Mouse (Mus musculus): ENCODE data around the gene Sap30bp. TPM values are rescaled to one million over a fixed set of nuclear protein-coding genes. Genes with fewer than 3 reads are reported as not detected.

Gene Sap30bp
- polyA plus RNA-seq, 2 experiments, result 20.0 to 22.6 TPM

- no peak overlapping the region for H3K4me3 ChIP-seq (ENCODE audit: insufficient read depth in 1 of 2, low read depth in 2 of 2, low read length in 2 of 2)
- no peaks in the 10 kb centered on the region for H3K27me3 ChIP-seq (ENCODE audit: control insufficient read depth, insufficient read depth, low read length)
- H3K4me1 ChIP-seq (replicated peaks; ENCODE audit: control insufficient read depth in 2 of 2, insufficient read depth in 2 of 2, low read length in 1 of 2), result no peaks in the 10 kb centered on the region
- no peak overlapping the region for H3K27ac ChIP-seq
- H3K9ac ChIP-seq (replicated peaks), result no peak overlapping the region
- H3K36me3 ChIP-seq (replicated peaks; ENCODE audit: control insufficient read depth, insufficient read depth, low read depth), result no peaks in the 10 kb centered on the region
- H3K4me2 ChIP-seq (ENCODE audit: low read depth), result no peak overlapping the region
- ATAC-seq (ENCODE audit: insufficient read depth) (no peak), DNase-seq (ENCODE audit: low read depth in 3 of 3, low spot score in 3 of 3) (no peak)
- H3K9me3 ChIP-seq (ENCODE audit: control insufficient read depth, low read length), result no peaks in the 10 kb centered on the region
- 78% methylated on average over 6 of the region's 6 CpGs for WGBS (ENCODE audit: insufficient replicate concordance)
- TF ChIP-seq EP300 (IDR thresholded peaks at IDR 0.05; ENCODE audit: low read depth) (no peak), CTCF (IDR thresholded peaks at IDR 0.05; ENCODE audit: low read depth) (no peak)
These were observed 43.9 kb upstream of the Sap30bp start for GRCm38 (mm10) chr11:115889159-115889558.

DNA sequence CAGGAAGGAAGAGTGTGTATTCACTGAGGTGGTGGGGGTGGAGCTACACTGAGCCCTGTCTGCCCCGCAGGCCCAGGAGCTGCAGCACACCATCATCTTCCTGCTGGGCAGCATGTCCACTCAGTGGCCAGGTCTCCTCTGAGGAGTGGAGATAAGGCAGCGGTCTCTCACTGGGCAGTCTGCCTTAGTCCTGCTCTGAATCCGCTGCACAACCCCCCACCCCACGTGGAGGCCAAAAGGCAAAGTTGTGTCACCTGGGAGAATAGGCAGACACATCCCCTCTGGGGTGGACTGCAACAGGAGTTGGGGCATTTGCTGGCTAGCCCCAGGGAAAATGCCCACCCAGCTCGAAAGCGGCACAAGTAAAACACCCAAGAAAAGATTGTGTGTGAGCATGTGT is 40.9 kb upstream of the Sap30bp start:
- H3K27me3 ChIP-seq (ENCODE audit: control insufficient read depth, insufficient read depth, low read length), result no peaks in the 10 kb centered on the region
- no peak for ATAC-seq (ENCODE audit: insufficient read depth)
- no peaks in the 10 kb centered on the region for H3K36me3 ChIP-seq (replicated peaks; ENCODE audit: control insufficient read depth, insufficient read depth, low read depth)
- DNase-seq (ENCODE audit: low read depth in 3 of 3, low spot score in 3 of 3), result no peak
- no peaks in the 10 kb centered on the region for H3K9me3 ChIP-seq (ENCODE audit: control insufficient read depth, low read length)
- no peaks in the 10 kb centered on the region for H3K4me1 ChIP-seq (replicated peaks; ENCODE audit: control insufficient read depth in 2 of 2, insufficient read depth in 2 of 2, low read length in 1 of 2)
- WGBS (ENCODE audit: insufficient replicate concordance), result 63% methylated on average over 6 of the region's 6 CpGs
- no peak overlapping the region for H3K4me2 ChIP-seq (ENCODE audit: low read depth)
- TF ChIP-seq CTCF (IDR thresholded peaks at IDR 0.05; ENCODE audit: low read depth) (no peak), EP300 (IDR thresholded peaks at IDR 0.05; ENCODE audit: low read depth) (no peak)
- H3K27ac ChIP-seq, result no peak overlapping the region
- H3K4me3 ChIP-seq (ENCODE audit: insufficient read depth in 1 of 2, low read depth in 2 of 2, low read length in 2 of 2), result no peak overlapping the region
- no peak overlapping the region for H3K9ac ChIP-seq (replicated peaks)

GRCm38 (mm10) chr11:115893071-115893470 is 40.0 kb upstream of the Sap30bp start:
- H3K4me1 ChIP-seq (replicated peaks; ENCODE audit: control insufficient read depth in 2 of 2, insufficient read depth in 2 of 2, low read length in 1 of 2), result no peaks in the 10 kb centered on the region
- no peaks in the 10 kb centered on the region for H3K36me3 ChIP-seq (replicated peaks; ENCODE audit: control insufficient read depth, insufficient read depth, low read depth)
- no peaks in the 10 kb centered on the region for H3K9me3 ChIP-seq (ENCODE audit: control insufficient read depth, low read length)
- H3K27ac ChIP-seq, result no peak overlapping the region
- H3K27me3 ChIP-seq (ENCODE audit: control insufficient read depth, insufficient read depth, low read length), result no peaks in the 10 kb centered on the region
- ATAC-seq (ENCODE audit: insufficient read depth) (no peak), DNase-seq (ENCODE audit: low read depth in 3 of 3, low spot score in 3 of 3) (no peak)
- H3K4me2 ChIP-seq (ENCODE audit: low read depth), result no peak overlapping the region
- H3K9ac ChIP-seq (replicated peaks), result no peak overlapping the region
- WGBS (ENCODE audit: insufficient replicate concordance), result 76% methylated on average over 9 of the region's 9 CpGs
- no peak for TF ChIP-seq EP300 (IDR thresholded peaks at IDR 0.05; ENCODE audit: low read depth)
- no peak for TF ChIP-seq CTCF (IDR thresholded peaks at IDR 0.05; ENCODE audit: low read depth)
- no peak overlapping the region for H3K4me3 ChIP-seq (ENCODE audit: insufficient read depth in 1 of 2, low read depth in 2 of 2, low read length in 2 of 2)

GRCm38 (mm10) chr11:115894755-115895520 is 38.1 kb upstream of the Sap30bp start:
- Histone ChIP-seq H3K4me3 (ENCODE audit: insufficient read depth in 1 of 2, low read depth in 2 of 2, low read length in 2 of 2) (no peak overlapping the region), H3K4me1 (replicated peaks; ENCODE audit: control insufficient read depth in 2 of 2, insufficient read depth in 2 of 2, low read length in 1 of 2) (peaks cover 13 to 15% of the 10 kb centered on the region in 2 experiments), H3K9me3 (ENCODE audit: control insufficient read depth, low read length) (no peaks in the 10 kb centered on the region), H3K27ac (no peak overlapping the region), H3K9ac (replicated peaks) (no peak overlapping the region), H3K36me3 (replicated peaks; ENCODE audit: control insufficient read depth, insufficient read depth, low read depth) (no peaks in the 10 kb centered on the region), H3K27me3 (ENCODE audit: control insufficient read depth, insufficient read depth, low read length) (no peaks in the 10 kb centered on the region), H3K4me2 (ENCODE audit: low read depth) (no peak overlapping the region)
- peak in 1 of 3 experiments; percentile 44 for DNase-seq (ENCODE audit: low read depth in 3 of 3, low spot score in 3 of 3)
- ATAC-seq (ENCODE audit: insufficient read depth), result no peak
- WGBS (ENCODE audit: insufficient replicate concordance), result 59% methylated on average over 14 of the region's 14 CpGs
- TF ChIP-seq EP300 (IDR thresholded peaks at IDR 0.05; ENCODE audit: low read depth) (no peak), CTCF (IDR thresholded peaks at IDR 0.05; ENCODE audit: low read depth) (peak; percentile 84)

DNA sequence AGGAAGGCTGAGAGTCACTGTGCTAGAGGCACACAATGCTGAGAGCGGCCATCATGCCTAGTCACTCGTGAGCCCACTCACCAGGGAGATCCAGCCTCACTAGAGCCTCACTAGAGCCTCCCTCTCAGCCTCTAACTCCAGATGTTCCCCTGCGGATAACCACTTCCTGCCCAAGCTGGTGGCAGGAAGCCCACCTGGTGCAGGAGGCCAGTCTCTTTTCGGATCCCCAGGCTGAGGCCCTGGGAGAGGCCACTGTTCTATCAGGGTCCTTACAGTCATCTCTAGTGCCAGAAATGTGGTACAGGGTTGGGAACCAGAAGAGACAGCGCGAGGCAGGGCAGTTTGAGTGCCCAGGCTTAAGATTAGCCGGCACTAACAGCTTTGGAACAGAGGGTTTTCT is 34.6 kb upstream of the Sap30bp start:
- DNase-seq (ENCODE audit: low read depth in 3 of 3, low spot score in 3 of 3), result no peak
- H3K4me3 ChIP-seq (ENCODE audit: insufficient read depth in 1 of 2, low read depth in 2 of 2, low read length in 2 of 2), result no peak overlapping the region
- H3K9ac ChIP-seq (replicated peaks), result peak overlapping the region; percentile 15; the same call in 1 of the 2 replicates
- 31% methylated on average over 7 of the region's 7 CpGs for WGBS (ENCODE audit: insufficient replicate concordance)
- TF ChIP-seq CTCF (IDR thresholded peaks at IDR 0.05; ENCODE audit: low read depth) (no peak), EP300 (IDR thresholded peaks at IDR 0.05; ENCODE audit: low read depth) (no peak)
- no peaks in the 10 kb centered on the region for H3K9me3 ChIP-seq (ENCODE audit: control insufficient read depth, low read length)
- no peak for ATAC-seq (ENCODE audit: insufficient read depth)
- H3K4me1 ChIP-seq (replicated peaks; ENCODE audit: control insufficient read depth in 2 of 2, insufficient read depth in 2 of 2, low read length in 1 of 2), result peaks cover 34 to 41% of the 10 kb centered on the region in 2 experiments
- peaks cover 4% of the 10 kb centered on the region; the same call in 1 of the 2 replicates for H3K36me3 ChIP-seq (replicated peaks; ENCODE audit: control insufficient read depth, insufficient read depth, low read depth)
- H3K27me3 ChIP-seq (ENCODE audit: control insufficient read depth, insufficient read depth, low read length), result no peaks in the 10 kb centered on the region
- no peak overlapping the region; the same call in 1 of the 2 replicates for H3K27ac ChIP-seq
- peak overlapping the region; percentile 95; the same call in 1 of the 2 replicates for H3K4me2 ChIP-seq (ENCODE audit: low read depth)

Measured in liver, embryonic 14.5 days (tissue).